Mouse (Mus musculus) left cerebral cortex, adult 9 months (tissue): Measurements from ENCODE around the gene Cercam.
A peak's percentile ranks its signal among the peaks of the same experiment; 100 is the strongest.
"Not testable (repeated sequence)": the region's sequence is repeated elsewhere in the genome, so short reads cannot be mapped to it uniquely, and the experiment has no call there.

Experiments used
- DNase-seq, 2 experiments: peaks; one replicate each; pipeline ENCODE4 v3.0.0; 2022; ENCODE audit warnings: low spot score in 2 of 2

The Cercam gene

DNA sequence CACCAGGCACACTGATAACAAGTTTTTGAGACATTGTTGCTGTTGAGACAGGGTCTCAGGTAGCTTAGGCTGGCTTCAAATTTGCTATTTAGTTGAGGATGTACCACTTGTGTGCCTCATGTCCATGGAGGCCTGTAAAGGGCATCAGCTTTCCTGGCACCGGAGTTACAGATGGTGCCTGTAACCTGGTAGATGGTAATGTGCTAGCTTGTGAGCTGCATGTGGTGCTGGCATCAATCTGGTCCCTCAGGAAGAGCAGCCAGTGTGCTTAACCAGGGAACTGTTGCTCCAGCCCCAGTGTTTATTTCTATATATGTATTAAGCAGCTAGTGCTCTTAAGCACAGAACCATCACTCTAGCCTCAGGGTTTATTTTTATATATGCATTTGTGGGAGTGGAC is 27.1 kb downstream of the Cercam start:
- no peak for DNase-seq

DNA sequence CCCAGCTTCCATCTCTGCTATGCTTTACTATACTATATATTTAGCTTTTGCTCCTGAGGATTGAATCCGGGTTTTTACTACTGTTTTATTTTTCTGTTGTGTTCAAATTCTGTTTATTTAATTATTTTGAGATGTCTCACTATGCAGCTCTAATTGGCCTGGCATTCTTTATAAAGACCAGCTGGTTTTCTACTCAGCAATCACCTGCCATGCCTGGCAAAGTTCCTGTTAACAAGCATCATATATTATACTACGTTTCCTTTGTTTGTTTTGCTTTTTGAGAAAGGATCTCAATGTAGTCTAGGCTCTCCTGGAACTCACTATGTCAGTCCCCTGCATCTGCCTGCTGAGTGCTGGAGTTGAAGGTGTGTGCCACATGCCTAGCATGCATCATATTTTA is 28.4 kb downstream of the Cercam start:
- no peak for DNase-seq

DNA sequence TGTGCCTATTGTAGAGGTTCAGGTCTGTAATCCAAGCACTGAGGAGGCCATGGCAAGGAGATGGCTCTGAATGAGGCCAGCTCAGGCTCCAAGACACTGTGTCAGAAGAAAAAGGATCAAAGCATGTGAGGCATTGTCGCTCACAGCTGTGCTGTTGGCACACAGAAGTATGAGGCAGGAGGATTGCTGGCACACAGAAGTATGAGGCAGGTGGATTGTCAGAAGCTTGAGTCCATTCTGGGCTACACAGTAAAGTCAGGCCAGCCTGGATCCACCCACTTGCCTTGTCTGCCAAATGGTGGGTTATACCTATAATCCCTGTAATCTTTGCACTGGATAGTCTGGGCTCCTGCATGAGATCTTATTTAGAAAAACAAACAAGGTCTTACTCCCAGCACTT is 29.1 kb downstream of the Cercam start:
- DNase-seq = no peak

DNA sequence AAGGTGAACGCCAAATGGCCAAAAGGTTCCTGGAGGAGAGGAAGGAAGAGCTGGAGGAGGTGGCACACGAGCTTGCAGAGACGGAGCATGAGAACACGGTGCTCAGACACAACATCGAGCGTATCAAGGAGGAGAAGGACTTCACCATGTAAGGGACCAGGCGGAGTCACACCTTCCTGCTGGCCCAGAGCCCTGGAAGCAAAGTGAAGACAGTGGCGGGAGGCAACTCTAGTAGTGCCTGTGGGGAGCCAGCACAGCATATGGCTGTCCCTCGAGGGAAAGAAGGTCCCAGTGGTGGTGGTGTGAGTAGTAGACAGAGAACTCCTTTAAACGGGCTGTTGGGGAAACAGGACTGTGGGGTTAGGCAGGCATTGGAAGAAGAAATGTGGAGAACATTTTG is 33.2 kb downstream of the Cercam start:
- DNase-seq = no peak

DNA sequence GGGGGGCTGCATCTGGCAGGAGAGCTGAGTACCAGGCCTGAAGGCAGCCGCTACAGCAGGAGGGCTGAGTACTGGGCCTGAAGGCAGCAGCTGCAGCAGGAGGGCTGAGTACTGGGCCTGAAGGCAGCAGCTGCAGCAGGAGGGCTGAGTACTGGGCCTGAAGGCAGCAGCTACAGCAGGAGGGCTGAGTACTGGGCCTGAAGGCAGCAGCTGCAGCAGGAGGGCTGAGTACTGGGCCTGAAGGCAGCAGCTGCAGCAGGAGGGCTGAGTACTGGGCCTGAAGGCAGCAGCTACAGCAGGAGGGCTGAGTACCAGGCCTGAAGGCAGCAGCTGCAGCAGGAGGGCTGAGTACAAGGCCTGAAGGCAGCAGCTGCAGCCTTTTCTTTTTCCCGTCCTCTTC is 39.2 kb downstream of the Cercam start:
- not testable (repeated sequence) for DNase-seq

DNA sequence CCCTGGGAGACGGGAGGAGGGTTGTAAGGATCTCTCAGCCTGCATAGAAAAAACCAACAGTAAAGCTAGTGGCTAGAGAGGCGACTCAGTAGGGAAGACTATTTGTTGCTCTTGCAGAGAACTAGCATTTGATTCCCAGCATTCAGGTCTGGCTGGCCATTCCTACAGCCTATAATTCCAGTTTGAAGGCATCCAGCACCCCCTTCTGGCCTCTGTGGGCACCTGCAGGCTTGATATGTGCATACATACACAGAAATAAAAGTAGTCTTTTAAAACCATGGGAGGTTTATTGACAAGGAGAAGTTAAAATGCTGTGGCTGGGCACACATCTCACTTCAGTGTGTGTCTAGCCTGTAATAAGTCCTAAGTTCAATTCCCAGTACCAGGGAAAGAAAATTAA is 41.1 kb downstream of the Cercam start:
- no peak for DNase-seq

DNA sequence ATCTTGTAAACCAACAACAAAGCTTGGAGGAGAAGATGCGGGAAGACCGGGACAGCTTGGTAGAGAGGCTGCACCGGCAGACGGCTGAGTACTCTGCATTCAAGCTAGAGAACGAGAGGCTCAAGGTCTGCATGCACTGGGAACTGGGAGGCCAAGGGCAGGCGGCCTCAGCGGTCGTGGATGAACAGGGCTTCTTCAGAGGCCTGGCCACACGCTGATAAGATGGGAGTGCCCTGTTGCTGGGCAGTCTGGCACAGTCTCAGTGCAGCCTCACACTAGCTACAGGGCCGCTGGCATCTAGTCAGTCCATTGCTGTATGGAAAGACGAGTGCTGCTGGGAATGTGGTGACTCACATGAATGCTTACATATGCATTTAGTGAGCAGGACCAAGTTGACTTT is 48.7 kb downstream of the Cercam start:
- no peak for DNase-seq

DNA sequence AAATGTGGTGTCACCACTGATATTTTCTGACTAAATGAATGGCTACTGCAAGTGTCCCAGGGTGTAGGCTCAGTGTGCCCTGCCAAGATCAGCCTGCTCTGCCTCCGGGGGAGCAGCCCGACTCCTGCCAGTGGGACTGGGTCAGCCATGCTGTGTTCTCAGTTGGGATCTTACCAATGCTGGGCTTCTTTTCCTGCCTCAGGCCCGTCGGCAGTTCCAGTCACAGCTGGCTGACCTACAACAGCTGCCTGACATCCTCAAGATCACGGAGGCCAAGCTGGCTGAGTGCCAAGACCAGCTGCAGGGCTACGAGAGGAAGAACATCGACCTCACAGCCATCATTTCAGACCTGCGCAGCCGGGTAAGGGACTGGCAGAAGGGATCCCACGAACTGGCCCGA is 53.0 kb downstream of the Cercam start:
- DNase-seq = peak in 1 of 2 experiments; percentile 15

DNA sequence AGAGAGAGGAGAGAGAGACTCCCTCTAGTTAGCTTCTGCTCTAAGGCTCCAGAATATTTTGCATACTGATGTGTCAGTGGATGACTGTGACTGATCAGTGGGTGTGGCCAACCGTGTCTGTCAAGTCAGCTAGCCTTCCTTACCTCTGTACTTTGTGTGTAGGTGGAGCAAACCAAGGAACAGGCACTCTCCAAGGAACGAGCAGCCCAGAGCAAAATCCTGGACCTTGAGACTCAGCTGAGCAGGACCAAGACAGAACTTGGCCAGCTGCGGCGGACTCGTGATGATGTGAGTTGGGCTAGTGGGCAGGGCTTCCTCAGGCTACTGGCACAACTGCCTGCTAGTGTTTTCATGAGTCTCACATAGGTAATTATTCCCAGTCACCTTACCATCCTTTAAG is 57.6 kb downstream of the Cercam start:
- DNase-seq = no peak

DNA sequence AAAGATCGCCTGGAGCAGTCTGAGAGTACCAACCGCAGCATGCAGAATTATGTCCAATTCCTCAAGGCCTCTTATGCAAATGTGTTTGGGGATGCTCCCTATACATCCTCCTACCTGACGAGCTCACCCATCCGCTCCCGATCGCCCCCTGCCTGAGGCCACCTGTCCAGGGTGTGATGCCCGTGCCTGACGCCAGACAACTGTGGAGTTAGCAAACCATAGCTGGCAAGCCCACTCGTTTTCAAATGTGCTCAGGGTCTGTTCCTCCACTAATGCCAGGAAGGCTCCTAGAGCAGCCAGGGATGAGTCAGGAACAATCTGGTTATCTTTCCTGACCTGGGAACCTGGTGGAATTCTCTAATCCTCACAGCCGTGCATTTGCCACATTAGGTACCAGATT is 61.5 kb downstream of the Cercam start:
- DNase-seq = no peak

DNA sequence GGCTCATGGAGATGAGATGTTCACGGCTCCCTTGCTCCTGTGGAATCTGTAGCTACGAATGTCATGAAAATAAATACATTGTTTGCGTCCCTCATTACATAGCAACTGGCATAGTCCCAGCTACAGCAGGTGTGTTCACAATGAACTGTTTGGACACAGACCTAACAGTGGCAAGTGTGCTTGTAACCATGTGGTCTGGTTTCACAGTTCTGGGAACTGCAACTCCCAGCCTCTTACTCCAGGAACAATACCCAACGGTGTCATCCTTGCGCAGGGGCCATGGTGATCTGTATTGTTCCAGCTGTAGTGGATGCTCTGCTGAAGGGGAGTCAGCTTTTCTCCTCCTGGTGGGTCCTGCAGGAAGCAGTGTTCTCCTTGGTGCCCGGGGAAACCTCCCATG is 62.2 kb downstream of the Cercam start:
- DNase-seq = no peak
